ENCODE assay signal across 8 mouse cellular contexts in genomic region chr3:129303941-129304340, GRCm38 (mm10). TPM values are rescaled to one million over a fixed set of nuclear protein-coding genes. Genes with fewer than 3 reads are reported as not detected.
DNase-seq lines count a peak whose midpoint lies in the region; ATAC-seq and TF ChIP-seq lines count a peak whose summit lies in the region.

No protein-coding gene starts in this region.

- no peak overlapping the region for H3K9ac ChIP-seq in forebrain, postnatal 0 days
- H3K9ac ChIP-seq in midbrain, embryonic 15.5 days = no peak overlapping the region
- H3K9ac ChIP-seq in midbrain, embryonic 16.5 days (ENCODE audit: low read depth, low read length) = no peak overlapping the region

- H3K27ac ChIP-seq in forebrain, postnatal 0 days (ENCODE audit: low read depth, low read length) = no peak overlapping the region
- no peak overlapping the region for H3K27ac ChIP-seq in forebrain, embryonic 10.5 days
- H3K27ac ChIP-seq in midbrain, embryonic 15.5 days = no peak overlapping the region
- H3K27ac ChIP-seq in midbrain, embryonic 16.5 days (ENCODE audit: low read length) = no peak overlapping the region
- H3K27ac ChIP-seq in layer of hippocampus, adult 2 months = no peak overlapping the region

- H3K9me3 ChIP-seq in forebrain, postnatal 0 days (ENCODE audit: low read length) = no peaks in the 10 kb centered on the region
- no peaks in the 10 kb centered on the region for H3K9me3 ChIP-seq in forebrain, embryonic 10.5 days
- H3K9me3 ChIP-seq in midbrain, embryonic 15.5 days = no peaks in the 10 kb centered on the region
- no peaks in the 10 kb centered on the region for H3K9me3 ChIP-seq in midbrain, embryonic 16.5 days (replicated peaks; ENCODE audit: control insufficient read depth, low read length, poor library complexity, severe bottlenecking)

- TF ChIP-seq CTCF in forebrain, postnatal 0 days (IDR thresholded peaks at IDR 0.05; ENCODE audit: low read depth) = peak; percentile 86
- peak; percentile 82 for TF ChIP-seq CTCF in layer of hippocampus, adult 2 months (conservative IDR thresholded peaks at IDR 0.05)

- H3K27me3 ChIP-seq in forebrain, postnatal 0 days (ENCODE audit: insufficient read depth, low read length) = no peaks in the 10 kb centered on the region
- H3K27me3 ChIP-seq in forebrain, embryonic 10.5 days (ENCODE audit: poor library complexity, severe bottlenecking) = no peaks in the 10 kb centered on the region
- H3K27me3 ChIP-seq in midbrain, embryonic 15.5 days (replicated peaks) = no peaks in the 10 kb centered on the region
- no peaks in the 10 kb centered on the region for H3K27me3 ChIP-seq in midbrain, embryonic 16.5 days (ENCODE audit: control insufficient read depth, insufficient read depth, low read depth, low read length)

- no peaks in the 10 kb centered on the region for H3K4me1 ChIP-seq in forebrain, postnatal 0 days (ENCODE audit: insufficient read depth)
- H3K4me1 ChIP-seq in forebrain, embryonic 10.5 days = no peaks in the 10 kb centered on the region
- H3K4me1 ChIP-seq in midbrain, embryonic 15.5 days = no peaks in the 10 kb centered on the region
- H3K4me1 ChIP-seq in midbrain, embryonic 16.5 days (ENCODE audit: control insufficient read depth, insufficient read depth, low read length) = no peaks in the 10 kb centered on the region

- no peak overlapping the region for H3K4me3 ChIP-seq in forebrain, postnatal 0 days (ENCODE audit: low read depth, low read length)
- H3K4me3 ChIP-seq in forebrain, embryonic 10.5 days = no peak overlapping the region
- H3K4me3 ChIP-seq in midbrain, embryonic 15.5 days = no peak overlapping the region
- H3K4me3 ChIP-seq in midbrain, embryonic 16.5 days (ENCODE audit: low read depth, low read length) = no peak overlapping the region
- H3K4me3 ChIP-seq in layer of hippocampus, adult 2 months = no peak overlapping the region

- no peak overlapping the region for H3K4me2 ChIP-seq in forebrain, postnatal 0 days (ENCODE audit: low read depth)
- H3K4me2 ChIP-seq in midbrain, embryonic 15.5 days = no peak overlapping the region
- H3K4me2 ChIP-seq in midbrain, embryonic 16.5 days (ENCODE audit: low read length) = no peak overlapping the region

- H3K36me3 ChIP-seq in forebrain, postnatal 0 days (ENCODE audit: insufficient read depth) = no peaks in the 10 kb centered on the region
- no peaks in the 10 kb centered on the region for H3K36me3 ChIP-seq in forebrain, embryonic 10.5 days (replicated peaks)
- H3K36me3 ChIP-seq in midbrain, embryonic 15.5 days (replicated peaks) = no peaks in the 10 kb centered on the region
- no peaks in the 10 kb centered on the region for H3K36me3 ChIP-seq in midbrain, embryonic 16.5 days (ENCODE audit: control insufficient read depth, insufficient read depth, low read length)

- peak; percentile 52; the same call in 1 of the 2 replicates for ATAC-seq in forebrain, postnatal 0 days
- ATAC-seq in midbrain, embryonic 15.5 days (replicated peaks) = 0 out of 2 replicates have a peak, but pooled peaks have one; percentile 45
- no peak for ATAC-seq in midbrain, embryonic 16.5 days

- DNase-seq in forebrain, postnatal 0 days = peak; percentile 78
- DNase-seq in forebrain, embryonic 10.5 days (ENCODE audit: extremely low spot score, low spot score) = no peak
- DNase-seq in cerebellum, adult 9-10 months = peak; percentile 51
- peak; percentile 38 to 51 for DNase-seq in layer of hippocampus, adult 2 months (ENCODE audit: low spot score in 2 of 2)
- peak; percentile 35 for DNase-seq in retina, postnatal 7 days (ENCODE audit: low read depth, low spot score)
- no peak for DNase-seq in urinary bladder, postnatal 14 days (ENCODE audit: low spot score)

- WGBS in forebrain, postnatal 0 days = 6% methylated on average over 3 of the region's 3 CpGs
- 11% methylated on average over 3 of the region's 3 CpGs for WGBS in forebrain, embryonic 10.5 days
- WGBS in midbrain, embryonic 15.5 days = 16% methylated on average over 3 of the region's 3 CpGs
- 6% methylated on average over 3 of the region's 3 CpGs for WGBS in midbrain, embryonic 16.5 days

RNA-seq across cellular contexts. Expression of gene Enpep, which starts 28.6 kb away (rescaled TPM):
- 2.9 and 5.7 TPM in 2 replicates for total RNA-seq in forebrain, postnatal 0 days (2014; rRNA removed)
- 1.5 and 2.1 TPM in 2 replicates for polyA plus RNA-seq in forebrain, postnatal 0 days (2015; fragmentation: Nextera tagmentation; extraction: Ambion mirVana)
- polyA plus RNA-seq in forebrain, embryonic 10.5 days (2016; fragmentation: Nextera tagmentation; extraction: Ambion mirVana) = not detected in 2 replicates
- polyA plus RNA-seq in midbrain, embryonic 15.5 days (2015; fragmentation: Nextera tagmentation; extraction: Ambion mirVana) = 1.8 and 1.9 TPM in 2 replicates
- 1.7 and 2.2 TPM in 2 replicates for polyA plus RNA-seq in midbrain, embryonic 16.5 days (2015; fragmentation: Nextera tagmentation; extraction: Ambion mirVana)
- total RNA-seq in layer of hippocampus, adult 2 months (2021) = 1 to 10 TPM; 1.1 to 1.7 TPM

Comparison
In these comparisons a context has a peak if more than half of its experiments do, and no peak if none do; other contexts are left out.
1. DNase-seq: peak in forebrain, postnatal 0 days (single experiment), cerebellum, adult 9-10 months (single experiment), layer of hippocampus, adult 2 months (2 of 2) and retina, postnatal 7 days (single experiment); none in forebrain, embryonic 10.5 days (single experiment) and urinary bladder, postnatal 14 days (single experiment).